Mouse (Mus musculus) kidney, postnatal 25 days (tissue): ENCODE results near the gene Prtg.

ENCODE experiments used
- DNase-seq, 2 experiments: peaks; one replicate each; pipeline ENCODE4 v3.0.0; 2021; ENCODE audit warnings: mixed read lengths in 2 of 2

The Prtg gene

DNA sequence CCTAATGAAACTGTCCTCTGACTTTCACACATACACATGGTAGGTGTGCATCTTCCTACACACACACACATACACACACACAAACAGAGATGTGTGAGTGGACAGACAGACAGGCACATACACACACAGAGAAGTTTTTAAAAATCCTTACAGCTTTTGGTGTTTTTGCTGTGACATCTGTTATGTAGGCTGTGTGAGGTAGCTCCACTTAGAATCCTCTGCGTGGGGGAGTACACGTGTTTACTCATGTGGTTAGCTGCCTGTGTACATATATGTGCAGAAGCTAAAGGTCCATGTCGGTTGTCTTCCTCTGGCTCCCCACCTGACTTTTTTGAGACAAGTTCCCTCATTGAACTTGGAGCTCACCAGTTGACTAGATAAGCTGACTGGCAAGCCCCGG lies 56.3 kb downstream of the Prtg start:
- no peak for DNase-seq

DNA sequence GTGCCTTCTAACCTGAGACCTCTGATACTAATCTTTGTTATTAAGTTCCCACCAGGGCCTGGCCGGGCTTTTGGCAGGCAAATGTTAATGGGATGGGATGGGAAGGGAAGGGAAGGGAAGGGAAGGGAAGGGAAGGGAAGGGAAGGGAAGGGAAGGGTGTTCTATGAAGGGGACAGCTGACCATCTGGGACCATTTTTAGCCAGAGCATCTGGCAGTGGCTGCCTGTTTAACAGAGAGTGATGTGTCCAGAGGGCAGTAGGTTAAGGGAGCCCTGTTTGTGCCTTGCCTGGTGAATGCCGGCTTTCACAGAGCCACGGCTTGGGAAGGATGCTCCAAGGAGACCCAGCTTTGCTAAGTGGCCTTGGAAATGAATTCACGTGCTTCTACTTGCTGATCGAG lies 57.1 kb downstream of the Prtg start:
- DNase-seq: no peak

DNA sequence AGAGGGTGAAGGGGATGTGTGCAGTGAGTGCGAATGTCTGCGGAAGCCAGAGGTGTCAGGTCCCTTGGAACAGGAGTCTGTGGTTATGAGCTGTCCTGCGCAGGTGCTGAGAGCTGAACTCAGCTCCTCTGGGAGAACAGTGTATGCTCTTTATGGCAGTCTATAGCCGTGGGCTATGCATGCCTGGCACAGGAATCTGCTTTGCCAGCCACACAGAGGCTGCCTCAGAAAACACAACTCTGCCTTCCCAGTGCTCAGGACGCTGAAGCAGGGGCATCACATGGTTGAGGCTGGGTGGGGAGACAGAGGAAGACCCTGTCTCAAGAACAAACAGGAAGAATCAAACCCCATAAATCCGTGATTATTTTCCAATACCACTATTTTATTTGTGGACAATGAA lies 60.8 kb downstream of the Prtg start:
- no peak for DNase-seq

DNA sequence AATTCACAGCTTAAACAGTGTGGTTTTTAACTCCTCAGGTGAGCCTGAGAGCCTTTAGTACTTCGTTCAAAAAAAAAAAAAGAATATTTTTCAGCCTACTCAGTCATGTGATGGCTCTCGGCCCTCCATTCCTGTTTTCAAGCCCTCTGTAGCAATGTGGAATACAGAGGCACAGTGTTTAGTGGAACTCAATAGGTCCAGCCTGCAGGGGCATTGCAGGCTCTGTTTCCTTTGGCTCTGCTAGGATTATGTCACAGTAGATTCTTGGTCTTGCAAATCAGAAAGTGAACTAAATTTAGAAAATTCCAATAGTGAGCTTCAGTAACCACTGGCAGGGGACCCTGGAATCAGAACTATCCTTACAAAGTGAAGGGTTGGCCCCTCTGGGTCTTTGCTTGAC lies 62.1 kb downstream of the Prtg start:
- no peak for DNase-seq

DNA sequence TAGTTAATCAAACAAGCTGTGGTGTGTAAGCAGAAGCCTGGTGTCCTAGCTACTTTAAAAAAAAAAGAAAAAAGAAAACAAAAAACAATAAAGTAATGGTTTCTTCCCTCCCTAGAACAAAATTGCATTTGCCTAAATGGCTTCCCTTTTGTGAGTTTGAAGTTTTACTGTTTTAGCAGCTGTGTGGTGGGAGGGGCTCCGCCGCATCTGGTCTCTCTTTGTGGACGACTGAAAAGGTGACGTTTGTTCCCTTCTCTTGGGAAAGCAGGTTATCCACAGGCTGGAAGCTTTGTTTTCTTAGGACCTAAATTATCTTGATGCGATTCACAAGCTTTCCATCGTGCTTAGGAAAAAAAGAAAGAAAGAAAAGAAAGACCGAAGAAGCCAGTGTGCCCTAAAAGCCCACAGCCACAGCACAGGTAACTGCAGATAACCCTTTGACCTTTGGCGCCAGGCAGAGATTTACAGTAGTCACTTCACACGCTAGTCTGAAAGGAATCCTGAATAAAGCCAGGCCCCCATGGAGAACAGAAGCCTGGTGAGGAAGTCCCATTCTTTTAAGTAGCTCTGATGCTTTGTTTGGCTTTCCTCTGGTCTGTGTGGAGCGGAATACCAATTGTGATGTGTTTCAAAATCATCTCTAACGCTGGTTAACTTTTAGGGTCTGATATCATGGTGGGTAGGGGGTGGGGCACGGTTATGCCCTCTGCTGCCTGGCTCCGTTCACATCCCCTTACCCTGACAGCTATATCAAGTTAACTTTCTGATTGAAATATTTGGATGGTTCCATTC lies 65.0 kb downstream of the Prtg start:
- no peak for DNase-seq

DNA sequence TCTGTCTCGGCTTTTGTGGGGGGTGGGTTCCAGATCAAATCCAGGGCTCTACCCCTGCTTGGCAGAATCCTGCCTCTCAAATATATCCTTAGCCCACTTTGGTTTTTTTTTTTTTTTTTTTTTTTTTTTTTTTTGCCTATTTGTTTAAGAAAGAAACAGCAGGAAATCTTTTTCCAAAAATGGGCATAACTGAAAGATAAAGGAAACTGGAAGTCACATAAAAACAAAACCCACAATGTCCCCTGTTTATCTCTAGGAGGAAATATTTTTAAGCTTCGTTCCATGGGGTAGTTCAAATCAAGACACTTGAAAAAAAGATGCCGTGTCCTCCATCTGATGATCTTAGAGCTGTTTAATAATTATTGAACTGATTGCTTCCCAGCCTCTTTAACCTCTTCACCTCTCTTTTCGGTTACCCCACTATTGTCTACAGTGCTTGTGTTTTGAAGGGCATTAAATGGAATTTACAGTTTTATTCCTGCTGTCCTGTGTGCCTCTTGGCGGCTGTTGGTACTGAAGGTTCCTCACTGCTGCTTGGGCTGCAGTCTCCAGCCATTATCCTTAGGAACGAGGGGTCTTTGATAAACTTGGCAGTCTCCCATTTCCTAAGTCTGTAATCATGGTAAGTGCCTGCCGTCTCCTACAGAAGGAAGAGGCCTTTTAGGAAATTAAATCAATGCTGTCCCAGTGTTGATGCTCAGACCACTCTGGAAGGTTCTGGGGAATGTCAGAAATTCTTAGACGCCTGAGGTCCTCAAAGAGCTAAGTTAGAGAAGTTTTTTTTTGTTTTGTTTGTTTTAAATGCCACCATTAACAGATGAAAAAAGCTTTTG lies 65.8 kb downstream of the Prtg start:
- DNase-seq: no peak

DNA sequence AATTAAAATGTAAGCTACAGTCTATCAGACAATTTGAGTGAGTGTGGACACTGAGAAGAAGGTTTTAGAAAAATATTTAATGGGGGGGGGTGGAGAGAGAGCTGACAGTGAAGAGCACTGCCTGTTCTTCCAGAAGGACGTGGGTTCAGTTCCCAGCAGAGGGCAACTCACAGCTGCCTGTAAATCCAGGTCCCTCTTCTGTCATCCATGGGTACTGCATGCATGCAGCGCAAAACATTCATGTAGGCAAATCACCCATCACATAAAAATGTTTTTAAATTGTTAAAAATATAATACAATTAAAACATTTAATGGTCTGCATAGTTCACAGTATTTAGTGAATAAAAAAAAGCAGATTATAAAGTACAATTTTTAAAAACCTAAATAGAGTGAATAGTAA lies 69.2 kb downstream of the Prtg start:
- no peak for DNase-seq

DNA sequence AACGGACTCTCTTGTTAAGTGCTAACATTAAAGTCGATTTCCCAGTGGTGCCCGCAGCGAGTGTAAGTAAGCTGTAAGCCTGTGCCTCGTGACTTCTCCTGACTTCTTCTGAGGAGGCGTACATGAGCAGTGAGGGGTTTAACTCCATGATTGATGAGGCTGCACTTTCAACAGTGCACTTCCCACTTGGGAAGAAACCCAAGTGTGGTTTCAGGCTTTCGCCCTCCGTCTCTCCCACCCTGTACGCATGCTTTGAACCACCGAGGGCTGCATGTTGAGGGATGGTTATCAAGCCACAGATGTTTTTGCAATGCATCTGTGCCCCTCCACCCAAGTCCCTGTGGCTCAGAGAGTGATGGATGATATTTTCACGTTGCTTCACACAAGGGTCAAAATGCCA lies 71.2 kb downstream of the Prtg start:
- DNase-seq: no peak

DNA sequence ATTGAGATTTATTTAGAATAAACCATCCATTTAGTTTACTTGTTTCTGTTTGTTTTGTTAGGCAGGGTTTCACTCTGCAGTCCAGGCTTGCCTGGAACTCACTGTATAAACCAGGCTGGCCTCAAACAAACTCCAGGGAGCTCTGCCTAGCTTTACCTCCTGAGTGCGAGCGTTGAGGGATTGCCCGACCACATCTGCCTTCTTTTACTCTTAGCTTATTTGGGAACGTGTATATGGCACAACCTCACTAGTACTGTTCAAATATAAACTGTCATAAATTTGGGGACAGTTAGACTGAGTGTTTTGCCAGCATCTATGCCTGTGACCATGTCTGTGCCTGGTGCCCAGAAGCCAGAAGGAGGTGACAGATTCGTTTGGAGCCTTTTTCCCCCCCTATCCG lies 72.0 kb downstream of the Prtg start:
- DNase-seq: no peak

DNA sequence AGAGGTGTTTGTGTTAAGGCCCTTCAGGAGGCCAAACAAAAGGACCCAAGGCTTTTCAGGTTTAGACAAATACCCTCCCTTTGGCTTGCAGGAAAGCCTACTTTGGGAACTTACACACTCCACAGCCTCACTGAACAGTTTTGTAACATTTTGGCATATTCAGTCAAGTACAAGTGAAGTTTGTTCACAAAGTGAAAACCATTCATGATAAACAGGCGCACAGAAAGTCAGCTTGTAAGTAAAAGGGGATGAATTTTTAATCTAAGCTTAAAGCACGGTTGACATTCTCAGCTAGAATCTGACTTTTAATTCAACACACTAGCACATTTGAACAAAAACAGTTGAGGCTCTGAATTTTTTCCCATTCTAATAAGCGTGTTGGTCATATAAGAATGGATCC lies 72.9 kb downstream of the Prtg start:
- DNase-seq: no peak

DNA sequence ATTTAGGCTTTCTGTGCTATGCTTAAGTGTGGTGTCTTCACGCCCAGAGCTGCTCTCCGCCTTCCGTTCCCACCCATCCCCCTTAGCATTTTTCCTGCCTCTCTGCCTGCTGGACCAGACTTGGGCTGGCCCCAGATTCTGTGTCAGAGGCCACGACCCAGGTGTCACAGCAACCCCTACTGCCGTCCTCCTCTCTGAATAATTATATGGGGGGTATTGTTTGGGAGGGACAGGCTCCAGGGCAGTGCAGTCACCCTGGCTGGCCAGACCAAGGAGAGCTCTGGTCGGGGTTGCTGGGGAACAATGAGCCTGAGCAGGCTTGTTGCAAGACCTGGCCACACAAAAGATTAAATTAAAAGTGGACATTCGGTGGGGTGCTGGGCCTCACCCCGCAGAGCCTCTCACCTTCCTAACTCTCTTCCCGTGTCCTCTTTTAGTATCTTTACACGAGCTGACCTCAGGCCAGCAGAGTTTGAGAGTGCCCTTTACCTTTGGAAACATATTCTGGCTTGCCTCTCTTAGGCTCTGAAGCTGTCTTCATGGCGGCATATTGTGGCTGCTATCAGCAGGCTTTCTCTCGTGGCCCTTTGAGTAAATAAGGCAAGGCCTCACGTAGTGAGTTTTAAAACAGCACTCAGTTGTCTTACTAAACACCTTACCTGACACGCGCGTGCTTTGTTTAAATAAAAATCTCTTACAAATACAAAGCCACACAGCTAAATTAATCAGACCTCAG lies 73.7 kb downstream of the Prtg start:
- peak; percentile 43 to 54 for DNase-seq

DNA sequence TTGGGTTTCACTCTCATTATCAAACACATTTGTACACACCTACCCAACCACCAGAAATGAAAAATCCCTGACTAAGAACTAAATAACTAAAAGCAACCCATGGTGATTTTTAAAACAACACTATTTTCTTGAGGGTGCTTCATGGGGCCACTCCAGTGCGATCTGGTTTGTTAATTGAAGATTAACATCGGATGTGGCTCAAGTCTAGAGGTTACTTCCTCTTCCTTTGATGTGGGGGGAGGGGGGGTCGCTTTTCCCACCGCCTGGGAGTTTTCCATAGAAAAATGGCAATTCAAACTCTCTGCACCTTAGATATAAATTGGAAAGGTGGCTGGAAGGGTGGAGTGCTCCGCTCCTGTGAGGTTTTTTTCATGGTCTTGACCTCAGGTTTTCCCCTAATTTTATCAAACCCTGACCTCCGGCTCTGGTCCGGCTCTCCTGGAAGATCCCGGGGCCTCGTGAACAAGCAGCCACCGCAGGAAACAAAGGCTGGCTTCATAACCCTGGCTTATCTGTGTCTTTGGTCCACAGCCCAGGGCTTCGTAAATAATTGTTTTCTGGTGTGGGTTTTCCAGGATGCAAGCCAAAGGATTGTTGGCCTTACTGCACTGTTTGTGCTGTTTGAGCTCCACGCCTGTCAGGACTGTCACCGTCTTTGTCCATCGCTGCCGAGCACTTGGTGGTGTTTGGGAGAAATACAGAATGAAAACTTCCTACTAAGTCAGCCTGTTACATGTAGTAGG lies 74.5 kb downstream of the Prtg start:
- peak; percentile 73 to 80 for DNase-seq

DNA sequence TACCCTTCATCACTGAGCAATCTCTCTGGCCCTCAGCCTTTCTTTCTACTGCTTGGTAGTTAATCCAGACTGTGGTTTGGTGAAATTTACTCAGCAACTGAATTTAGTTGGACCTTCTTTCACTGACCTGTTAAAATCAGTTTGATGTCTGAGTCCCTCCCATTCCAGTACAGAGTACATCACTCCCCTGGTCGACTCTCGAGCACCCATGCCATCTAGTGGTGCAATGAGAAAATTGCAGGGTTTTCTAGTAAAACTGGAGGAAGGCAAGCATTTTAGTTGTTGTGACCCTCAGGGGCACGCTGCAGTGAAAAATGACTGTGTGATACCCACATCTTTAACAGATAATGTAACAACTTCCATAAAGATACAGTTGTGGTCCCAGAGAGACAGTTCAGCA lies 77.3 kb downstream of the Prtg start:
- DNase-seq: peak; percentile 51 to 58

DNA sequence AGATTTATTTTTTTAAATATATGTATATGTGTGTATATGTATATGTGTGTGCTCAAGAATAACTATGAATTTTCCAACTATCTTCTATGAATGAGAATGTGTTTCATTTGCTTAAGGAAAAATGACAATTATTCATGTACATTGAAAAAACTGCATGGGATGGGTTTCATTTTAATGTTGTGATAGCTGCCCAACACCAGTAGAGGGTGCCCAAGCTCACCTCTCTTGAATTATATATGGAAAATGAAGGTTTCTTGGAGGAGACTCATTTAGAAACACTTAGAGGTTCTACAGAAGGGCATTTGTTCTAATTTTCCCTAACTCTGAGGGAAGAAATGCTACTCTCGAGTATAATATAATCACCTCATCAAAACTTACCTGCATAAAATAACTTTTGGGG lies 83.1 kb downstream of the Prtg start:
- no peak for DNase-seq

DNA sequence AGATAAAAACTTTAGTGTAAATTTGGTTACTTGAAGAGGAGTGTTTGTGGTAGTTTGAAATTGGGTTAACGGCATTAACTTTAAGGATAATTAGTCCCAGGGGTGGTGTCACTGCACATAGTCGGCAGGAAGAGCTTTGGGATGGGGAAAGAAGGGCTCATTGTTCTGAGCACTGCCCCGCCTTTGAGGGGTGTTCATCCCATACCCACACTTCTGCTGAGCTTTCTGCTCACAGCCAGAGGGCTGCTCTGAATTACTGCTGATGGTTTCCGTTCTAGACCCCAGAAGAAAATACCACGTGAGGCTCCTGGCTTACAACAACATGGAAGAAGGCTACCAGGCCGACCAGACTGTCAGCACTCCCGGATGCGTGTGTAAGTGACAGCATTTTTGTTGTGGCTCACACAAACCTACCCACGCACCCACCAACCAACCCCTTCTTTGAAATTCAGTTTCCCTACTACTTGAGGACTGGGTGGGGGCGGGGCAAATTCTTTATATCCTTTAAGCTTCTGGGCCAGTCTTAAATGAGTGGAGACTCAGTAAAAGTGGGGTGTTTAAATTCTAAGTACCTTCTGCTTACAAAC lies 83.9 kb downstream of the Prtg start:
- DNase-seq: no peak

DNA sequence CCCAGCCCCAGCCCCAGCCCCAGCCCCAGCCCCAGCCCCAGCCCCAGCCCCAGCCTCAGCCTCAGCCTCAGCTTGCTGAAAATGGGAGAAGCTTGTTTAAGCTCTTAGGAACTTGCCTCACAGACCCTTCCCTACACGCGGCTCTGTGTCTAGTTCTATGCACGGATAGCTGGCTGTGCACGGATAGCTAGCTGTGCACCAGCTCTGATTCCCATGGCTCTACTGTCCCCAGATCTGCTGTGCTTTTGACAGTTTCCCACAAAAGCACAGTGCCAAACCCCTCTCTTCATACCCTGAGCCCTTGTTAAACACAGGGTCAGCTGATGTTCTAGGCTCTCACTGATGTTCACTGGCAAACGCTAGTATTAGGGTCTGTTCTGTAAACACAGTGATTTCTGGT lies 86.1 kb downstream of the Prtg start:
- no peak for DNase-seq

DNA sequence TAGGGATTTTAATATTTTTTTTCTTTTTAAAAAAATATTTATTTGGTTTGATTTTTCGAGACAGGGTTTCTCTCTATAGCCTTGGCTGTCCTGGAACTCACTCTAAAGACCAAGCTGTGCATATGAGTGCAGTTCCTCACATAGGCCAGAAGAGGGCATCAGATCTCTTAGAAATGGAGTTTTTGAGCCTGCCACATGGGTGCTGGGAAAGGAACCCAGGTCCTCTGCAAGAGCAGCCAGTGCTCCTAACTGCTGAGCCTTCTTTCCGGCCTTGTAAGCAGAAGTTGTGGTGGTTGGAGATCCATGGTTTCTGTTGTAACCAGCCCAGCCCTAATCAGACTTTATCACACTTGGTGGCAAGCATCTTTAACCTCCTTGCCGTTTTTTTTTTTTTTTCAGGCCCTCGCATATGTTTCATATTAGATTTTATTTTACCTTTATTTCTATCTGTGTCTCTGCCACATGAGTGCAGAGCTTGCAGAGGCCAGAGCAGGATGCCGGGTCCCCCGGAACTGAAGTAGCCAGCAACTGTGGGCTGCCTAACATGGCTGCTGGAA lies 88.2 kb downstream of the Prtg start:
- no peak for DNase-seq

DNA sequence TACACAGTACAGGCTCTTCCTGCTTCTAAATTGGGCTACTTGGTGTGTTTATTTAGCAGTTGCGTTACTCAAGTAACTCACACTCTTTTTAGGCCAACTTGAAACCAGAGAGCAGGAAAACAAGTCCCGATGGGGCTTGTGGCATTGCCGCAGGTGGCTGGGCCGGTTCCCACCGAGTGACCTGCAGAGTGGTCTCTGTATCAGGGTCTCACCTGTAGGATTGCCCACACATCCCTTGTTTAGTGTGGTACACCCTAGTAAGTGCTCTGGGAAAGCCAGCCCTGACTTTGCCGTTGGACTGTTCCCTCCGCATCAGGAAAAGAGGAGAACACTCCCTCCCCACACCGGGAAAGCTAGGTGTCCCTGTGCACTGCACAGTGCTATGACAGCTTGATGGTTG lies 95.4 kb downstream of the Prtg start:
- no peak for DNase-seq

DNA sequence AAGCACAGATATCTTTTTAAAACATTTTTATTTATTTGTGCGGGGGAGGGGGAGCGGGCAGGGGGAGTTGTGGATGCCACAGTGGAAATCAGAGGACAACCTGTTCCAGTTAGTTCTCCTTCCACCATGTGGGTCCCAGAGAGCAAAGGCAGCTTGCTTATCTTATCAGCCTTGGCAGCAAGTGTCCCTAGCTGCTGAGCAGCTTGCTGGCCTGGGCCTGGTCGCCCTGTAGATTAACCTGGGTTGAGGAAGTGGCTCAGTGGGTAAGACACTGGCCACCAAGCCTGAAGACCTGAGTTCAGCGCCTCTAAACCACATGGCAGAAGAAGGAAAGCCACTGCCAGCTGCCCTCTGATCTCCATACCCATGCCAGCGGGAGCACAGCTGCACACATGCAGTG lies 95.9 kb downstream of the Prtg start:
- DNase-seq: no peak

DNA sequence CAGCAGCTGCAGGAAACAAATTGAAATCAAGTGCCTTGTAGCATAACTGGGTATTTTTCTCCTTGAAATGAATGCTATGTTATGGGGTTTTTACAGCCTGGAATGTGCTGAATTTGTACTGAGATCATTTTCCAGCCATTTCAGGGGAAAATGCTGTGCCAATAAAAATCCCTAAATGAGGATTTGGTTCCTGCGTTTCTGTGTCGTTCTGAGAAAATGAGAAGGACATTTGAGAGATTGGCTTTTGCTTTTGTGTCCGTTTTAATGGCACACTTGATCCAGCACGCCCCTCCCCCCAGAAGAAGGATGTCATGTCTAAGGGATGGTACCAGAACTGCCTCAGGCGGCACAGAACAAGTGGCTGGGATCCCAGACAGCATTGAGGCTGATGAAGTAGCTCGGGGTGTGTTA lies 100.0 kb downstream of the Prtg start:
- no peak for DNase-seq

DNA sequence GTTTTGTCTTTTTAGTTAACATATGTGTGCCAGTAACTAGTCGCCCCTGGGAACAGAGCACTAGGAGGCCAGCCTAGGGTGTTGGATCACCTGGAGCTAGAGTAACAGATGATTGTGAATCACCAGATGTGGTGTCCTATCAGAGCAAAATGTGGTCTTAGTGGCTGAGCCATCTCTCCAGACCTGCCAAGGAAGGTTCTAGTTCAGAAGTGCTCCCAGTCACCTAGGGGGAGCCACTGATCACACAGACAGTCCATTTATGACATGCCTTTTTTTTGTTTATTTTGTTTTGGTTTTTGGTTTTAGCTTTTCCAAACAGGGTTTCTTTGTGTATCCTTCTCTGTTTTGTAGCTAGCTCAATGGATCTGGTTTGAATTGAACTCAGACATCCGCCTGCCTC lies 104.7 kb downstream of the Prtg start:
- no peak for DNase-seq

DNA sequence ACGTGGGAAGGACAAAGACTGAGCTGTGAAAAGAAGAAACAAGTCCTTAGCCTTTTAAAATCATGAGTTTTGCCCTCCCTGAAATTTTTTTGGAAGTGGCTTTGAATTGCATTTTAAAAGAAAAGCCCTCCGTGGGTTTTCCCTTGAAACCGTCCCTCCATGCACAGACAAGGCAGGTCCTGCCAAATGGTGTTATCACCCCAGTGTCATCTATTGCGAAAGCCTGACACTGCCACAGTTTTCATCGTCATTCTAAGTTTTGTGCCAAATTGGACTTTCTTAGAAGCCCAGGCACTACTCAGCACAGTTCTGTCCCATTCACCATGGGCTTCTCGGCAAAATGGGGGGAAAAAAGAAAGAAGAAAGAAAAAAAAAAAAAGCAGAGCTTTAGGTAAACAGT lies 106.9 kb downstream of the Prtg start:
- DNase-seq: no peak
